Mouse (Mus musculus) C2C12 (cell line): ENCODE data around the gene Zmym3.

Source experiments
- CTCF ChIP-seq: IDR thresholded peaks from one replicate; pipeline ENCODE4 v1.5.1; 2011; ENCODE audit not compliant: control insufficient read depth, insufficient read depth, insufficient read length
- FOSL1 ChIP-seq: IDR thresholded peaks from one replicate; pipeline ENCODE4 v1.8.0; 2011; ENCODE audit warnings: mild to moderate bottlenecking, low read length; ENCODE audit not compliant: poor library complexity, insufficient read depth, severe bottlenecking

- no peak for TF ChIP-seq FOSL1
- TF ChIP-seq CTCF, result no peak
These were observed 40.9 kb downstream of the Zmym3 start for GRCm38 (mm10) chrX:101379744-101380143.
